In genomic region chr5:132201077-132201645, GRCm38 (mm10) we compare ENCODE assay signal across 9 mouse cellular contexts.
DNase-seq lines count a peak whose midpoint lies in the region; ATAC-seq and TF ChIP-seq lines count a peak whose summit lies in the region.
"Had no signal": no experiment of that assay in that cellular context is flagged by ENCODE, and none has a peak within 500 bp of the region (broad histone marks: within the 10 kb centered on the region; RNA-seq: fewer than 3 reads in every experiment).

No protein-coding gene starts in this region.

- TF ChIP-seq POLR2A in thymus, adult 2 months (IDR thresholded peaks at IDR 0.05; ENCODE audit: control insufficient read depth, extremely low read depth, insufficient read depth, low read length, poor library complexity), result no peak

- TF ChIP-seq CTCF in thymus, adult 2 months (IDR thresholded peaks at IDR 0.05; ENCODE audit: borderline replicate concordance, control insufficient read depth, extremely low read depth, insufficient read depth, low read length, poor library complexity), result no peak

- ATAC-seq in hindbrain, embryonic 12.5 days (ENCODE audit: low FRiP score), result no peak
- no peak for ATAC-seq in hindbrain, embryonic 16.5 days
- peak; percentile 59; the same call in 1 of the 2 replicates for ATAC-seq in kidney, embryonic 16.5 days (ENCODE audit: low FRiP score, low TSS enrichment)

- WGBS in hindbrain, embryonic 12.5 days, result 61% methylated on average over 4 of the region's 4 CpGs
- 48% methylated on average over 4 of the region's 4 CpGs for WGBS in hindbrain, embryonic 16.5 days
- WGBS in kidney, embryonic 16.5 days, result 21% methylated on average over 4 of the region's 4 CpGs
- 40% methylated on average over 4 of the region's 4 CpGs for WGBS in thymus, adult 2 months

- no peak overlapping the region for H3K4me2 ChIP-seq in hindbrain, embryonic 12.5 days (replicated peaks)
- no peak overlapping the region for H3K4me2 ChIP-seq in hindbrain, embryonic 16.5 days (ENCODE audit: low read length)
- H3K4me2 ChIP-seq in kidney, embryonic 16.5 days (replicated peaks; ENCODE audit: low read depth, low read length), result no peak overlapping the region
- H3K4me2 ChIP-seq: limb, embryonic 15.5 days had no signal

- H3K27me3 ChIP-seq in hindbrain, embryonic 12.5 days, result no peaks in the 10 kb centered on the region
- no peaks in the 10 kb centered on the region for H3K27me3 ChIP-seq in hindbrain, embryonic 16.5 days (replicated peaks; ENCODE audit: control insufficient read depth, insufficient read depth, low read length)
- no peaks in the 10 kb centered on the region for H3K27me3 ChIP-seq in kidney, embryonic 16.5 days (ENCODE audit: insufficient read depth, low read length)
- H3K27me3 ChIP-seq in thymus, adult 2 months (ENCODE audit: control insufficient read depth, insufficient read depth, low read length), result no peaks in the 10 kb centered on the region
- H3K27me3 ChIP-seq: limb, embryonic 15.5 days had no signal

- H3K27ac ChIP-seq in hindbrain, embryonic 12.5 days, result 0 out of 2 replicates have a peak overlapping the region, but pooled peaks have one; percentile 13
- H3K27ac ChIP-seq in hindbrain, embryonic 16.5 days (ENCODE audit: low read depth, low read length), result no peak overlapping the region; the same call in 1 of the 2 replicates
- H3K27ac ChIP-seq in kidney, embryonic 16.5 days (ENCODE audit: low read length), result peak overlapping the region; percentile 41; the same call in 1 of the 2 replicates
- no peak overlapping the region for H3K27ac ChIP-seq in thymus, adult 2 months (ENCODE audit: control insufficient read depth, insufficient read depth, low read length)
- H3K27ac ChIP-seq: limb, embryonic 15.5 days had no signal

- no peak overlapping the region for H3K9ac ChIP-seq in hindbrain, embryonic 12.5 days
- H3K9ac ChIP-seq in hindbrain, embryonic 16.5 days (ENCODE audit: low read depth, low read length), result no peak overlapping the region
- no peak overlapping the region for H3K9ac ChIP-seq in kidney, embryonic 16.5 days (replicated peaks; ENCODE audit: low read length)
- H3K9ac ChIP-seq: limb, embryonic 15.5 days had no signal

- H3K9me3 ChIP-seq in hindbrain, embryonic 12.5 days (replicated peaks), result no peaks in the 10 kb centered on the region
- no peaks in the 10 kb centered on the region for H3K9me3 ChIP-seq in hindbrain, embryonic 16.5 days (ENCODE audit: control insufficient read depth, low read length)
- no peaks in the 10 kb centered on the region for H3K9me3 ChIP-seq in kidney, embryonic 16.5 days (ENCODE audit: low read length)
- H3K9me3 ChIP-seq: limb, embryonic 15.5 days had no signal

- H3K36me3 ChIP-seq in hindbrain, embryonic 12.5 days, result no peaks in the 10 kb centered on the region
- H3K36me3 ChIP-seq in hindbrain, embryonic 16.5 days (ENCODE audit: control insufficient read depth, insufficient read depth, low read length), result no peaks in the 10 kb centered on the region
- no peaks in the 10 kb centered on the region for H3K36me3 ChIP-seq in kidney, embryonic 16.5 days (ENCODE audit: insufficient read depth, low read length)
- no peaks in the 10 kb centered on the region for H3K36me3 ChIP-seq in thymus, adult 2 months (ENCODE audit: control insufficient read depth, insufficient read depth, low read length)
- H3K36me3 ChIP-seq: limb, embryonic 15.5 days had no signal

- H3K4me3 ChIP-seq in hindbrain, embryonic 12.5 days, result no peak overlapping the region
- H3K4me3 ChIP-seq in hindbrain, embryonic 16.5 days (ENCODE audit: low read length), result no peak overlapping the region
- H3K4me3 ChIP-seq in kidney, embryonic 16.5 days (ENCODE audit: low read length), result no peak overlapping the region
- no peak overlapping the region for H3K4me3 ChIP-seq in thymus, adult 2 months (ENCODE audit: control insufficient read depth, insufficient read depth, low read length)
- H3K4me3 ChIP-seq: limb, embryonic 15.5 days had no signal

- DNase-seq in brain, adult 2 months (ENCODE audit: low read depth, low spot score), result peak; percentile 67
- peak; percentile 26 for DNase-seq in cerebellum, adult 9-11 months
- DNase-seq in thymus, adult 2 months, result no peak
- no peak for DNase-seq in thymus, postnatal 25 days
- no peak for DNase-seq in natural killer cell, adult 2 months (ENCODE audit: low spot score in 2 of 2)

- H3K4me1 ChIP-seq in hindbrain, embryonic 12.5 days, result peaks cover 31% of the 10 kb centered on the region
- H3K4me1 ChIP-seq in hindbrain, embryonic 16.5 days (ENCODE audit: control insufficient read depth, insufficient read depth, low read depth, low read length), result peaks cover 17% of the 10 kb centered on the region
- H3K4me1 ChIP-seq in kidney, embryonic 16.5 days (ENCODE audit: insufficient read depth, low read length), result peaks cover 25% of the 10 kb centered on the region
- no peaks in the 10 kb centered on the region for H3K4me1 ChIP-seq in thymus, adult 2 months (replicated peaks; ENCODE audit: control insufficient read depth, insufficient read depth, low read length)

Comparison
In these comparisons a context has a peak if more than half of its experiments do, and no peak if none do; other contexts are left out.
1. H3K27ac ChIP-seq: peak in hindbrain, embryonic 12.5 days (single experiment) and kidney, embryonic 16.5 days (single experiment); none in hindbrain, embryonic 16.5 days (single experiment) and thymus, adult 2 months (single experiment).
2. DNase-seq: peak in brain, adult 2 months (single experiment) and cerebellum, adult 9-11 months (single experiment); none in thymus, adult 2 months (single experiment), thymus, postnatal 25 days (single experiment) and natural killer cell, adult 2 months (0 of 2).